Mouse (Mus musculus) ovary, adult 18-20 months (tissue): ENCODE measurements around the gene St7.

Experiments used
- DNase-seq: peaks from one replicate; pipeline ENCODE4 v3.0.0; 2022; ENCODE audit warnings: low spot score, mixed read lengths

Gene St7

DNA sequence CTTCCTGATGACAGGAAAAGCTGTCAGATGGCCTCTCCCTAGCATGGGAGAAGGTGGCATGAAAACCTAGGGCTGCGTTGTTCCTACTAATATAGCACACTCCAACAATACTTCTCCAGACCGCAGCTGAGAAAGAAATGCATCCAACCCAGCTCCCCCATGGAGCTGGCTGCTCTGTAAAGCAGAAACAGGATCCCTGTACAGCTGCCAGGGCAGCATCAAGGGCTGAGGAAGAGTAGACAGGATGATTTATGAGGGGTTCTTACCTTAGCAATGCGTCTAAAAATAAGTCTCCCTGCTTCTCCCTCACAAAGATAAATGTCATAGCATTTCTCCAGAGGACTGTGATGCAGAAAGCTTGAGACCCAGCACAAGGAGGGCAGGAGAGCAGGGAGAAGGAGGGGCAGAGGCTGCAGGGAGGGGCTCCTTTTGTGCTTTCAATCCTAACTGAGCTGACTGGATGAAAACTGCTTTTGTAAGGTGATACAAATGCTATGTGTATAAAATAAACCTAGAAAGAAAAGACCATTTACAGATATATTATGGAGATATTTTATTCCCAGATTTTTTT, 124.2 kb downstream of the St7 start:
- DNase-seq = no peak

DNA sequence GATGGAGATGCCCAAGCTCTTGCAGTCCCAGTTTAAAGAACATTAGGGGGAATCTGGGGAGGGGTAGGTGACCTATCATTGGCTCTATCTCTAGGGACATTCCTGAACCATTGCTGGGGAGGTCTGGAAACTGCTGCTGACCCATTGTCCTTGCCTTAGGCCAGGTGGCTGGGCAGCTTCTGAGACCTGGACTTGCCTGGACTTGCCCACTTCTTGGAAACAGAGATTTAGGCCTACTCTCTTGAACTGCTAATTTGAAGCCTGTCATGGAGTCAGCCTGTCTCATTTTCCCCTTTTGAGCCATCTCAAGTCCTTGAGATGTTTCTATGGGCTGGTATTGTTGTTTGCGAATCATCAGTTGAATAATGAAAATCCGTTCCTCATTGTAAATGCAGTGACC, 130.9 kb downstream of the St7 start:
- no peak for DNase-seq

DNA sequence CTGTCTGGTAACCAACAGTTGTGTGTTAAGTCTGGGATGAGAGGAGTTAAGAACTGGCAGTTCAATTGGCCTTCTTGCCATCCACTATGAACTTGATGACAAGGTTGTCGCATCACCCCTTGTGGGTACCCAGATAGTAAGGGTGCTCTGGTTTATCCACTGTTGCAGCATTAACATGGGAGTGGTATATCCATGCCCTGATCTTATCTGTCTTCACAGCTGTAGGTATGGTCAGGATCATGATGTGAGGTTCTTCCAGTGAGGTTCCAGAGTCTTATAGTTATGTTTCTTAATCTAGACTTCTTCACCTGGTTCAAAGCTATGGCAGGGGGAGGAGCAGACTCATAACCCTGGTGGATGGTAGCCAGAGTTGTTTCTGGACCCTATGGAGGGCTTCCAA, 132.0 kb downstream of the St7 start:
- no peak for DNase-seq

DNA sequence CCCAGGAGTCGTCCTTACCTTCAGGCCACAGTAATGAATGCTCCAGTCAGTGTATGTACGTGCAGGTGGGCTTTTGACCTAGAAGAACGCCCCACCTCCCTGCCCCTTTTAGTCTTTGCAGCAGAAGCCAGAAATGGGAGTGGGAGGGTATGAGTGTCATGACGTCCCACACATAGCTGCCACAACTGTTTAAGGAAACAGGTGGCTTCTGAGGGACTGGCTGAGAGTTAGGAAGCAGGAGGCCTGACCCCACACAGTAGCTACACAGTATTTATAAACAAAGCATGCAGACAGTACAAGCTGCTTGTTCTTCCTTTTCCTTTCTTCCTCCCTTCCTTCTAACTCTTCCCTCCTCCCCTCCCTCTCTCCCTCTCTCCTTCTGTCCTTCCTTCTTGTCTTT, 135.6 kb downstream of the St7 start:
- DNase-seq = no peak

DNA sequence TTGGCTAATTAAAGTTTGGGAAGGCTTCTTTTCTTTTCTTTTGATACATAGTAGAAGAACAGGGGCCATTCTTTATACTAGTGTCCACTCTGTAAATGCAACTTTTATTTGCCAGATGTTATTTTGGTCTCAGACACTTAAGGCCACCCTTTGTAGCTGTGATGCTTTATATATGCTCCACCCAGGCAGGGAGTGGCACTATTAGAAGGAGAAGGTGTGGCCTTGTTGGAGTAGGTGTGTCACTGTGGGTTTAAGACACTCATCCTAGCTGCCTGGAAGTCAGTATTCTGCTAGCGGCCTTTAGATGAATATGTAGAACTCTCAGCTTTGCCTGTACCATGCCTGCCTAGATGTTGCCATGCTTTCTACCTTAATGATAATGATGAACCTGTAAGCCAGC, 137.2 kb downstream of the St7 start:
- no peak for DNase-seq

DNA sequence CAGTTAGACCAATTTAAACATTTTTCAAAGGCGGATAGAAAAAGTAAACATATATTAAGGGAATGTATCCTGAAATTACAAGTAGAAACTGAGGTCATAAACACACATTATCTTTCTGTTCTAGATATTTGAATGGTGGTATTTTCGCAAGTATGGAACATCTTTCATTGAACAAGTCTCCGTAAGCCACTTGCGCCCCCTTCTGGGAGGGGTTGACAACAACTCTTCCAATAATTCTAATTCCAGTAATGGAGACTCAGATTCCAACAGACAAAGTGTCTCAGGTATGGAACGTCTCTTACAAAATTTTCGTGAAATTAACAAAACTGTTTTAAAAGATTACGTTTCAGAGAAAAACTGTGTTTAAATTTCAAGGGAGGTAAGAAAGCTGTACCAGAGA, 141.8 kb downstream of the St7 start:
- DNase-seq = no peak

DNA sequence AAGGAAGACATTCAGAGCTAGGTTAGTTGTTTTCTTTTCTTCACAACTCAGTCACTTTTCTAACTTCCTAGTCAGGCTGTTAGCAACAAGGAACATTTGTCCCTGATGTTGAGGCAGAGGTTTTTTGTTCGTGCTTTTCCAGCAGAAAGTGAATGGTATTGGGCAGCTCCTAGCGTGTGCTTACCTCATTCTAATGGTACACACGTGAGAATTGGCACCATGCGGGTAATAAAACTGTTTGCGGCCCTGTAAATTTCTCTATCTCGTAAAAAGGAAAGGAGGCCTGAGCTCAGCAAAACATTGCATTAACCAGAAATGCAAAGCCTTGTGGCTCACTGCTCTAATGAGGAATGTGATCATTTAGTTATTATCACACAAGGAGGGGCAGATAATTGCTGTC, 143.0 kb downstream of the St7 start:
- DNase-seq = no peak

DNA sequence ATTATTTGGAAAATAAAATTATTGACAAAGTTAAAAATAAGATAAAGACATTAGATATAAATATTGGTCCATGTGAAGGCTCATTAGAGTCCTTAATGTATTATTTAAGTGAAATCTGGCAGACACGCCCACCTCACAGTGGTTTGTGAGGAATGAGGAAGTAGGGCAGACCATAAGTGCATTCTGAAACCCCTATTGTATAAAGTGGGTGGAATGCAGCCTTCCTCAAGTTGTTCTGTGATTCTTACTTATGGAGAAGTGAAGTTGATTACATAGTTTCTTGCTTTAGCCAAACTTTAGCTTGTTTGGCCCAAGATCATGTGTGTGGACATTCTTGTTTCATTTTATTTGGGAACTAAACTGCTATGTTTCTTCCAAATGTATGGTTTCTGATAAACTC, 144.9 kb downstream of the St7 start:
- no peak for DNase-seq

DNA sequence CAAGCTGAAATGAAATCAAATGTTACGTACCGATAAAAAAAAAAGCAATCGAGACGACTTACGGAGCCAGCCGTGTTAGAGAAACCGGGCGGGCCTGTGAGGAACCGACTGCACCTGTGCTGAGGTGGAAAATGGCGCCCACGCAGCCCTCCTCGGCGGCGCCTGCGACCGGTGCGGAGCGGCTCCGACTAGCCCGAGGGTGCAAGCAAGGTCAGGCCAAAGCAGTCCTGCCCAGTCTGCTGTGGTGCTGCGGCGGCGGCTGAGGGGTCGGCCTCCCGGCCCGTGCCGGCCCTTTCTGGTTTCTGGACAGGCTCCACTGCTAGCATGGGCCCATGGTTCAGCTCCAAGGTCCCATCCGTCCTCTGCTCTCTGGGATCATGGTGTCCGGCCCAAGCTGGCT, 147.7 kb downstream of the St7 start:
- no peak for DNase-seq

DNA sequence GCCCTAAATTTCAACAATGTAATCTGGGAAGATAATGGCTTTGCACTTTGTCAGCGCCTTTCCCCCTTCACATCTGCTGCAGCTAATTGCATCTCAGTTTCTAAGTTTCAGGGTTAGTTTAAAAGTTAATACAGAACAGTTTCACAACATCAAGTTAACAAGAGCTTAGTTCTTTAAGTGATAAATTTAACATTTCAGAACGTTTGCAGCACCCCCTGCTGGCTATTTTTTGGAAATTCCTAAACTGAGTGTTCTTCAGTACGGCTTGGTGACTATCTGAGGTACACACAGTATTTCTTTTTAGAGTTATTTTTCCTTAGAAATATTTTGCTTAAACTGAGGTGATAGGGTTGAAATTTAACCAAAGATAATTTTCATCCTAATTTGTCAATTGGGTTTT, 150.0 kb downstream of the St7 start:
- no peak for DNase-seq

DNA sequence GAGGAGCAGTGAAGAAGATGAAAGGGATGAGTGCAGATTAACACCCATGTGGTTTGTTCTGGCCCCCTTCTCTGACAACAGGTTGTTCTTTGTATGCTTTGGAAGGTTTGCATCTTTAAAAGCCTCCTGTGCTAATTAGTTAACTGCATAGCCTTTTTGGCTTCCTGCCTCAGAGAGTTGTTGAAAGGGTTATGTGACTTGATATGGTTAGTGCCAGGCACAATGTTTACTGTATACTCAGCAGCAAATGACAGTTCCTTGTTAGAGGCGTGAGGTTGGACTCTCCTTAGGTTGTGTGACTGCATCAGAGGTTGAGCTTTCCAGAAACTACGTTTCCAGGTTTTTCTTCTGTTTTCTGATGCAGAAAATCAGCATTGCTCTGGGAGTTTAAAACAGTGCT, 158.6 kb downstream of the St7 start:
- DNase-seq = no peak

DNA sequence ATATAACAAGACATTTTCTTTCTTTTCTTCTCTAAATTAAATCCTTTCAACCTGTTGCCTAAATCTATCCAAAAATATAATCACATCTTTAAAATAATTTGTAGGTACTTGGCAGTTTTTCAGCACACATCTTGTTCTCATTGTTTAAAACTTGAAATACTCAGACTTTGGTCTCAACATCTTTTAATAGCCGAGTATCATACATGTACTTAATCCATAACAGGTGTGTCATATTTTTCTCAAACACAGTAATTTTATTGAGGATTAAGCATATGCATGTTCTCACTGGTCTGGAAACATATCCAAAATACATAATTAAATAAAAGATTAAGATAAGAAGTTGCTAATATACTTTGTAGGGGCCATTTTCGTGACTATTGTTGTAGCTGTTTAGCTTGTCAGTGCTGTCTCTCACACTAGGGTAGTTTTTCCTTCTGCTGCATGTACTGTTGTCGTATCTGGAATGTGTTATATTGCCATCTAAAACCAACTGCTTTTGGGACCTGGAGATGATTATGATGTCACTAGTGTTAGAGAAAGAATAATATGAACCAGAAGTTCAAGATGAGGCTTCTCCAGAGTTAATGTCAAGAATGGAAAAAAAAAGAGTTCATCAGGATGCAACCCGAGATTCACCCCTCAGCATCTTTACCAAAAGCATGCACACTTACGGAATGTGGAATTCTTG, 161.0 kb downstream of the St7 start:
- no peak for DNase-seq

DNA sequence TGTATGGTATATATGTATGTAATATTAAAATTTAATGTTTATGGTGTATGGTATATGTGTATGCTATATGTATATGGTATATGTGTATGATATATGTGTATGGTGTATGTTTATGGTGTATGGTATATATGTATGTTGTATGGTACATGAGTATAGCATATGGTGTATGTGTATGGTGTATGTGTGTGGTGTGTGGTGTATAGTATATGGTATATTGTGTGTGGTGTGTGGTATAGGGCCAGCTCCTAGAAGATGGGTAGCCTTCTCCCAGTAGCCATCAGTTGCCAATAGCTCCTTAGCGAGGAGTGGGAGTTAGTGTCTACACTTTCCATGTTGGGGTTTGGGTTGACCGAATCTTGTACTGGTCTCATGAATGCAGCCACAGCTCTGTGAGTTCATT, 162.9 kb downstream of the St7 start:
- no peak for DNase-seq

DNA sequence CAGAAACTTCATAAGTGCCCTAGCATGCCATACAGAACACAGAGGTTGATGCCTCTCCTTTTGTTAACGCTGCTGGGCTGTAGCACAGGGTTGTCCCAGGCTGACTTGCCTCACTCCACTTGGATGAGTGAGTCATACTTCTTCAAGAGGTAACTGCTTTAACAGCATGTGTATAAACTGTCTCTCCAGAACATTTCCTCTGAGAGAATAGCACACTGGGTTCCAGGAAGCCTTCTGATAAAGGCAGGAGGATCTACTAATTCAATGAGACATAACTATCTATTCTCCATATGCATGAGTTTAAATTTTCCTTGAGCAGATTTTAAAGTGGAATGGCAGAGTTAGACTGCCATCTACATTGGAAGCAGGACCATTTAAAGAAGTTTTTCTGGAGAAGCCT, 166.8 kb downstream of the St7 start:
- DNase-seq = no peak

DNA sequence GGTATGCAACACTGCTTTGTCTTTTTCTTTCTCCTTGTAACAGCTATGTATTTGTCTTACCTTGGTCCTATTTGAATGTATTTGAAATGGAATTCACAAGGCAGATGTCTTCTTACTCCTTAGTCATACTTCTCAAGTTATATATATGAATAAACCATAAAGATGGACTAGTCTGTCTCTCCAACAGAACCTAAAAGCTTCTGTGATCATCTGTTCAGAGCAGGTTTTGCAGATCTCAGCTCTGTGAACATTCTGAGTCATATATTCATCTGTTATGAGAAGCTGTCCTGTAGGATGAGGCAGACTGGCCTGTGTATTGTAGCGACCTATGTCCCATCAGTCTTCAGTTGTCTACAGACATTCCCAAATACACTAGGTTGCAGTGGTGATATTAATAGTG, 167.7 kb downstream of the St7 start:
- no peak for DNase-seq

DNA sequence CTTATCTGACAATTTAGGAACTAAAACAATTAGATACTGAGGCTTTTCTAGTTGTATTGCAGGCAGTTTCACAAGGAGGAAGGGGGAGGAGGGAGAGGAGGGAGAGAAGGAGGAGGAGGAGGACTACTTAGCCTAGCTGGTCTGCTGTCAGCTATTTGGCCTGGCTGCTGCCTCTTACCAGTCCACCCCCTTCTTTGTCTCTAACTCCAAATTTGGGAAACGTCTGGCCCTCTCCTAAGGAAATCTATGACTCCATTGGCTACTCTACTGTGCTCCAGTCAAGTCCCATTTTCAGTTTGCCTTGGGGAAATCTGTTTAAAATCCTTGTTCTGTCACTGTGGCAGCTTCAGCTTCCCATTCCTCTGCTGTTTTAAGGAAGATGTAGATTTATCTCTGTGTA, 175.1 kb downstream of the St7 start:
- no peak for DNase-seq

DNA sequence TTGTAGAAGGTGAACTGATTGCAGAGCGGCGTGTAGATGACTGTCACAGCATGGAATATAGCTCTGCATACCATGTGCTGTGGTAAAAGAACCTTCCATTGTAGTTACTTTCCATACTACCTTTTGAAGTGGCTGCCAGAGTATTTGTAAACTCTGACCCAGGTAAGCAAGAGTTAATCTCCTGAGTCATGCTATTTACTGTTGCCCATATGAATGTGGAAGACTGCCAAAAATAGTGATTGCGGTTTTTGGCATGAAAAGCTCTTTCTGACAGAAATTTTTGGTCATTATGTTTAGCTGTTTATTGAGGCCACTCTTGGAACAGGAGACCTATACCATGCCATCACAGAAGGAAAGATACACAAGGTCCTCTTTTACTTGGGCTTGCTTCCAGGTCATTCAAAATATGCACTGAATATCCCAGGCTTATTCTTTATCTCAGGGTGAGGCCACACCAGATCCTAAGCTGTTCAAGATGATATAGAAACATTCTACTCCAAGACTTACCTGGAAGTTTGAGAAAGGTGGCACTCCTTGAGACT, 179.2 kb downstream of the St7 start:
- DNase-seq = no peak

DNA sequence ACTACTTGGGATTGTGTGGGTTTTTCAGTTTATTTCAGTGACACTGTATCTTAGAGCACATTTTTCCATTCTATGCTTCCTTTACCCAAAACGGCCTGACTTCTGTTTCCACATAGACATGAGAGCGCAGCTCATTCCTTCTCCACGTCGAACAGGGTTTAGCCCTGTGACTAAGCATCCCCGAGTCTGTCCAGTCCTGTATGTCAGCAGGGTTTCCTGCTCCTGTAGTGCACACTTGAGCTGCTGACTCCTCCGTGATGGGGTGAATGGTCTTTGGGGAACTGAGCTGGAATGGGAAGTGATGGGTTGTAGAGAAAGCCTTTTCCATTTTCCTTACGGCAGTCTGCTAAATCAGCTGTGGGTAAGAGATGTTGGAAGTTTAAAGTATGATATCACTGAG, 182.9 kb downstream of the St7 start:
- no peak for DNase-seq

DNA sequence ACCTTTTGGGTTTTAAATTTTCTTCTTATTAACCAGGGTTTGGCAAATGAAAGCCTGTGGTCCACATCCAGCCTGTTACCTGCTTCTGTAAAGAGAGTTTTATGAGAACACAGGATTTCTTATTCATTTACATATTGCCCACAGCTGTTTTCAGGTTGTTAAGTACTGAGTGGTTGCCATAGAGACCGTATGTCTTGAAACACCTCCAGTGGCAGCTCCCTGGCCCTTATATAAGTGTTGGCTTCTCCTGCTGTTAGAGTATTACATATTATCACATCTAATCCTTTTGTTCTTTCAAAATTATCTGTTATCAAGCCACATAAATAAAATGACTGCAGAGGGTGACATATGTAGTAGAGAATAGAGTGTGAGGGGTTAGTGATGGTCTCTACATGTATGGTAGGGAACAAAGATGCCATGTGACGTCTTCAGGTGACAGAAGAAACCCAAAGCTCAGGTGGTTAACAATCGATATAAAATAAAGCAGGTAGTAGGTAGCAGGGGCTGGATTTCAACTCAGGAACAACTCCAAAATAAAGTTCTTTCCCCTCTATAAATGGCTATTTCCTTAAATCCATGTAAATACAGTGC, 183.4 kb downstream of the St7 start:
- DNase-seq = no peak

DNA sequence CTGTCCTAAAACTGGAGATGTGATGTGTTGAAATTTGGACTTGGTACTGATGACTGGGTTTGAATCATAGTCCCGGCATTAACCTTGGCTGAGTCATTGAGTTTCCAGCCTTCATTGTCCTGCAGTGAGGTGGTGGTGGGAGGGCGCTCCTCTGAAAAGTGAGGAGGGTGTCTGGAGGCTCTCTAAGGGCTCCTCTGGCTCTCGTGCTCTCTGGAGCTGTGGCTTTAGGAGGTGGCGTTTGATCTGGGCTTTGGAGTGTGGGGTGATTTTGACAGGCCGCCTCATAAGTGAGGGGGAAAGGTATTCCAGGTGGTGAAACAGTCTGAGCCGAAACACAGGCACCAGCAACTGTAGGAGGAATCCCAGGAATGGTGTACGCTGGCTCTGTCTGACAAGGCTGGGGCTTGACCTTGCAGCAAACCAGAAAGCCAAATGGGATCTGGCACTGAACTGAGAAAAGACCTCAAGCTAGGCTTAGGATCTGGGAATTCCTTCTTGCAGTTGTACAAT, 184.0 kb downstream of the St7 start:
- DNase-seq = no peak

DNA sequence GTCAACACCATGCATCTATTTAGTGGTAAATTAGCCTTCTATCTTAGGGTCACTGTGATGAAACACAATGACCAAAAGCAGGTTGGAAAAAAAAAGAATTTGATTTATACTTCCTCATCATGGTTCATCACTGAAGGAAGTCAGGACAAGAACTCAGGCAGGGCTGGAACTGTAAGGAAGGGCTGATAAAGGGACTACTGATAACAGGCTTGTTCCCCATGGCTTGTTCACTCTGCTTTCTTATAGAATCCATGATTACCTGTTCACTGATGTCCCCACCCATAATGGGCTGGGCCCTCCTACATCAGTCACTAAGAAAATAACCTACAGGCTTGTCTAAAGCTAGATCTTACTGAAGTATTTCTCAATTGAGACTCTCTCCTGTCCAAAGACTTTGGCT, 190.2 kb downstream of the St7 start:
- DNase-seq = no peak

DNA sequence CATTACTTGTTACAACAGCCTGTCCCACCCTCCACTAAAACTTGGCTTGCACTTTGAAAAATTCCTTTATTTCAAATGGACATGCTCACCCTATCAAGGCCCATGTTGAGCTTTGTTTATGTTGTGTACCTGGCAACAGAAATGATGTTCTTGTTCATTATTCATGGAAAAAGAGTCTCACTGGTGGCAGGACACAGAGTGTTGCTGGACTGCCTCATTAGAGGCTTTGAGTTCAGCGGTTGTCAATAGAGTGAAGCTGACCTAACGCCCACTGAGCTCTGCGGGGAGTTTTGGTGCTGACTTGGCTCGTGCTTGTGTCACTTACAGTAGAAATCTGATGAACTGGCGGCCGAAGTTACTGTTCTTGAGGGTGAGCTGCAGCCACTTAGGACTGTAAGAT, 195.0 kb downstream of the St7 start:
- DNase-seq = no peak

DNA sequence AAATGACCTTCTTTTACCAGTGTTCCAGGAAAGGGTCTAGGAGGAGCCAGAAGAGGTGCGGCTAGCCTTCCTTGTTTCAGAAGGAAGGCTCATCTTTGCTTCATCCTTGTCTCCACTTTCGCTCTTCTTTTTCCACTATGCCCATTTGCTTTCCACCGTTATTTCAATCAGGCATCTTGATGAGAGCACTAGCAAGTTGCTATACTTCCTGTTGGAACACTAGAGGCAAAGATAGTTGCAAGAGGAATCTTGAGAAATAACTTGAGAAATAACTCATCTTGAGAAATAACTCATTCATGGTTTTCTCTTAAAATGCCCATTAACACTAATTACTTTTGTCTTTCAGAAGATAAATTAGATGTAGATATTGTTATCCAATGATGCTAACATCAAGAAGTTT, 202.8 kb downstream of the St7 start:
- no peak for DNase-seq

DNA sequence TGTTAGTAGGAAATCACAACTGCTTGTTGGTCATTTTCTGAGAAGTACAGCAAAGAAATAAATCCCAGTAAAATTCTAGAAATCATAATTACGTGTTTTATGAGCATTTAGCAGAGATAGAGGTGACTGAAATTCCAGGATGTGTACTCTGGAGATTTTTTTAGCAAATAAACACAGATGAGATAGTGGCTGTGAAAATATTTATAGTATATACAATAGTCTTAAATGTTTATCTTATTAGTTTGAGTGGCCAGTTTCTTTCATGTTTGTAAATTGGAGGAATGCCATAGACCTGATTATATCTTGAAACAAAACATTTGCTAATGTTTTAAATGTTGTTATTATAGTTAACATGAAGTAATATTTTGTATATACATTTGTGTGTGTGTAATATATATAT, 205.8 kb downstream of the St7 start:
- DNase-seq = no peak
